Mouse (Mus musculus): Measurements from ENCODE around the gene Olfr418. TPM values are rescaled to one million over a fixed set of nuclear protein-coding genes. Genes with fewer than 3 reads are reported as not detected.

The Olfr418 gene
- polyA plus RNA-seq, 1 experiment from 2014 or later, result not detected

Other genes starting within 250 kb of the Olfr418 start
- gene Olfr1408, start 128.6 kb upstream of the Olfr418 start, polyA plus RNA-seq (2016; fragmentation: Nextera tagmentation; extraction: Ambion mirVana), result not detected in 2 replicates
- not detected in 2 replicates for gene Olfr1406, start 75.4 kb upstream of the Olfr418 start, polyA plus RNA-seq (2016; fragmentation: Nextera tagmentation; extraction: Ambion mirVana)
- gene Olfr218, start 68.2 kb upstream of the Olfr418 start, polyA plus RNA-seq (2016; fragmentation: Nextera tagmentation; extraction: Ambion mirVana), result not detected in 2 replicates
- gene Olfr1404, start 53.6 kb upstream of the Olfr418 start, polyA plus RNA-seq (2016; fragmentation: Nextera tagmentation; extraction: Ambion mirVana), result not detected in 2 replicates
- not detected in 2 replicates for gene Fcer1a, start 38.8 kb upstream of the Olfr418 start, polyA plus RNA-seq (2016; fragmentation: Nextera tagmentation; extraction: Ambion mirVana)
- not detected in 2 replicates for gene Mptx2, start 11.8 kb downstream of the Olfr418 start, polyA plus RNA-seq (2016; fragmentation: Nextera tagmentation; extraction: Ambion mirVana)
- 7.8 and 9.3 TPM in 2 replicates for gene Ackr1, start 67.7 kb downstream of the Olfr418 start, polyA plus RNA-seq (2016; fragmentation: Nextera tagmentation; extraction: Ambion mirVana)
- gene Aim2, start 84.9 kb downstream of the Olfr418 start, polyA plus RNA-seq (2016; fragmentation: Nextera tagmentation; extraction: Ambion mirVana), result 3.2 and 3.9 TPM in 2 replicates
- 20.1 and 25.7 TPM in 2 replicates for gene Cadm3, start 101.7 kb downstream of the Olfr418 start, polyA plus RNA-seq (2016; fragmentation: Nextera tagmentation; extraction: Ambion mirVana)
- gene Ifi206, start 225.0 kb downstream of the Olfr418 start, polyA plus RNA-seq (2016; fragmentation: Nextera tagmentation; extraction: Ambion mirVana), result not detected in 2 replicates

Measured in hindbrain, embryonic 12.5 days (tissue).